Mouse (Mus musculus) kidney, embryonic 14.5 days (tissue): ENCODE results near the gene Sbf2. TPM values are rescaled to one million over a fixed set of nuclear protein-coding genes. Genes with fewer than 3 reads are reported as not detected.
A peak's percentile ranks its signal among the peaks of the same experiment; 100 is the strongest.

Experiments used
- ATAC-seq: fragments of 200-750 bp; cut with Nextera tagmentation; 2 replicates; pipeline ENCODE4 v1.8.0; 2017; ENCODE audit warnings: moderate number of reproducible peaks, mild to moderate bottlenecking, moderate TSS enrichment, moderate library complexity; ENCODE audit not compliant: low FRiP score, low TSS enrichment
- H3K27ac ChIP-seq: fragments of 300-500 bp; sonication (generic); 2 replicates; pipeline ENCODE4 v1.5.1; 2014; ENCODE audit warnings: low read depth, mild to moderate bottlenecking, low read length, moderate library complexity, mixed read lengths
- H3K27me3 ChIP-seq: fragments of 300-500 bp; sonication (generic); 2 replicates; pipeline ENCODE4 v1.6.1; 2014; ENCODE audit warnings: mild to moderate bottlenecking, low read length; ENCODE audit not compliant: control insufficient read depth, insufficient read depth
- H3K36me3 ChIP-seq: fragments of 300-500 bp; sonication (generic); 2 replicates; pipeline ENCODE4 v1.6.1; 2014; ENCODE audit warnings: low read length, mixed read lengths; ENCODE audit not compliant: control insufficient read depth, insufficient read depth
- H3K4me1 ChIP-seq: fragments of 300-500 bp; sonication (generic); 2 replicates; pipeline ENCODE4 v1.6.1; 2014; ENCODE audit warnings: low read length, mixed read lengths; ENCODE audit not compliant: control insufficient read depth, insufficient read depth
- H3K4me2 ChIP-seq: fragments of 300-500 bp; sonication (generic); replicated peaks from 2 replicates; pipeline ENCODE4 v1.6.1; 2014; ENCODE audit warnings: low read depth, mild to moderate bottlenecking, low read length
- H3K4me3 ChIP-seq: fragments of 300-500 bp; sonication (generic); 2 replicates; pipeline ENCODE4 v1.5.1; 2014; ENCODE audit warnings: mild to moderate bottlenecking, low read length
- H3K9ac ChIP-seq: fragments of 300-500 bp; sonication (generic); 2 replicates; pipeline ENCODE4 v1.6.1; 2014; ENCODE audit warnings: low read depth, mild to moderate bottlenecking, low read length, moderate library complexity
- H3K9me3 ChIP-seq: fragments of 300-500 bp; sonication (generic); 2 replicates; pipeline ENCODE4 v1.6.1; 2016; ENCODE audit warnings: low read length; ENCODE audit not compliant: control insufficient read depth
- WGBS: fragments of 180-500 bp; shearing (Covaris S2); extraction: QIAGEN DNeasy Blood & Tissue Kit; methylation state at CpG from one replicate; pipeline ENCODE4 v1.1.7; 2014; 5-methylcytosine and 5-hydroxymethylcytosine counted together
- polyA plus RNA-seq: library from polyadenylated mRNA; unstranded; fragments of >200 nt; fragmentation: Nextera tagmentation; extraction: Ambion mirVana; gene quantifications from 2 replicates; pipeline ENCODE4 v1.2.1, GENCODE M21; 2014

Gene Sbf2
- polyA plus RNA-seq, 1 experiment from 2014 or later = 44.6 TPM

GRCm38 (mm10) chr7:110288191-110288604 is 326.5 kb downstream of the Sbf2 start:
- Histone ChIP-seq H3K4me3 (no peak overlapping the region), H3K9ac (no peak overlapping the region), H3K27me3 (no peaks in the 10 kb centered on the region), H3K4me1 (peaks cover 5% of the 10 kb centered on the region; the same call in 1 of the 2 replicates), H3K27ac (no peak overlapping the region), H3K4me2 (no peak overlapping the region), H3K9me3 (no peaks in the 10 kb centered on the region), H3K36me3 (no peaks in the 10 kb centered on the region)
- ATAC-seq = no peak
- WGBS = 78% methylated on average over 4 of the region's 4 CpGs

GRCm38 (mm10) chr7:110287476-110288071 is 327.1 kb downstream of the Sbf2 start:
- 0 out of 2 replicates have a peak, but pooled peaks have one; percentile 2 for ATAC-seq
- H3K36me3 ChIP-seq = 0 out of 2 replicates have a peak, but pooled peaks cover 2% of the 10 kb centered on the region
- H3K4me1 ChIP-seq = peaks cover 5% of the 10 kb centered on the region; the same call in 1 of the 2 replicates
- no peaks in the 10 kb centered on the region for H3K9me3 ChIP-seq
- H3K9ac ChIP-seq = no peak overlapping the region
- WGBS = 55% methylated on average over 8 of the region's 8 CpGs
- no peak overlapping the region for H3K4me3 ChIP-seq
- no peak overlapping the region for H3K4me2 ChIP-seq
- no peaks in the 10 kb centered on the region for H3K27me3 ChIP-seq
- H3K27ac ChIP-seq = no peak overlapping the region

- Histone ChIP-seq H3K9ac (no peak overlapping the region), H3K36me3 (peaks cover 5% of the 10 kb centered on the region; the same call in 1 of the 2 replicates), H3K9me3 (no peaks in the 10 kb centered on the region), H3K27me3 (no peaks in the 10 kb centered on the region), H3K4me2 (no peak overlapping the region), H3K27ac (no peak overlapping the region), H3K4me1 (peaks cover 5% of the 10 kb centered on the region; the same call in 1 of the 2 replicates), H3K4me3 (no peak overlapping the region)
- WGBS = 8% methylated on average over 12 of the region's 12 CpGs
- ATAC-seq = peak; percentile 74
Measured at GRCm38 (mm10) chr7:110286838-110287475, 327.8 kb downstream of the Sbf2 start.

GRCm38 (mm10) chr7:110286198-110286732 is 328.5 kb downstream of the Sbf2 start:
- Histone ChIP-seq H3K9me3 (no peaks in the 10 kb centered on the region), H3K27me3 (no peaks in the 10 kb centered on the region), H3K27ac (no peak overlapping the region), H3K36me3 (peaks cover 11% of the 10 kb centered on the region), H3K4me3 (no peak overlapping the region), H3K4me1 (peaks cover 5% of the 10 kb centered on the region; the same call in 1 of the 2 replicates), H3K4me2 (no peak overlapping the region), H3K9ac (no peak overlapping the region)
- no peak for ATAC-seq
- WGBS = 78% methylated on average over 8 of the region's 8 CpGs

GRCm38 (mm10) chr7:110285849-110286151 is 328.9 kb downstream of the Sbf2 start:
- 79% methylated on average over 3 of the region's 3 CpGs for WGBS
- Histone ChIP-seq H3K27ac (no peak overlapping the region), H3K36me3 (peaks cover 16% of the 10 kb centered on the region), H3K9ac (no peak overlapping the region), H3K4me1 (peaks cover 5% of the 10 kb centered on the region; the same call in 1 of the 2 replicates), H3K4me3 (no peak overlapping the region), H3K4me2 (no peak overlapping the region), H3K9me3 (no peaks in the 10 kb centered on the region), H3K27me3 (no peaks in the 10 kb centered on the region)
- no peak for ATAC-seq

- Histone ChIP-seq H3K36me3 (peaks cover 21% of the 10 kb centered on the region), H3K4me2 (no peak overlapping the region), H3K4me3 (no peak overlapping the region), H3K9me3 (no peaks in the 10 kb centered on the region), H3K27me3 (no peaks in the 10 kb centered on the region), H3K9ac (no peak overlapping the region), H3K27ac (no peak overlapping the region), H3K4me1 (peaks cover 5% of the 10 kb centered on the region; the same call in 1 of the 2 replicates)
- WGBS = 94% methylated on average over 12 of the region's 12 CpGs
- ATAC-seq = no peak
Measured at GRCm38 (mm10) chr7:110285076-110285848, 329.5 kb downstream of the Sbf2 start.

- ATAC-seq = no peak
- no peaks in the 10 kb centered on the region for H3K9me3 ChIP-seq
- no peaks in the 10 kb centered on the region for H3K27me3 ChIP-seq
- H3K36me3 ChIP-seq = peaks cover 35% of the 10 kb centered on the region
- no peak overlapping the region for H3K9ac ChIP-seq
- 89% methylated on average over 6 of the region's 6 CpGs for WGBS
- no peak overlapping the region for H3K4me2 ChIP-seq
- H3K27ac ChIP-seq = no peak overlapping the region
- peaks cover 5% of the 10 kb centered on the region; the same call in 1 of the 2 replicates for H3K4me1 ChIP-seq
- H3K4me3 ChIP-seq = no peak overlapping the region
Measured at GRCm38 (mm10) chr7:110283484-110284275, 331.0 kb downstream of the Sbf2 start.

- no peaks in the 10 kb centered on the region for H3K27me3 ChIP-seq
- H3K36me3 ChIP-seq = peaks cover 35% of the 10 kb centered on the region
- no peak overlapping the region for H3K27ac ChIP-seq
- H3K9ac ChIP-seq = no peak overlapping the region
- H3K4me3 ChIP-seq = no peak overlapping the region
- ATAC-seq = no peak
- H3K9me3 ChIP-seq = no peaks in the 10 kb centered on the region
- WGBS = 91% methylated on average over 11 of the region's 11 CpGs
- H3K4me2 ChIP-seq = no peak overlapping the region
- peaks cover 5% of the 10 kb centered on the region; the same call in 1 of the 2 replicates for H3K4me1 ChIP-seq
Measured at GRCm38 (mm10) chr7:110282797-110283196, 331.9 kb downstream of the Sbf2 start.
